Mouse (Mus musculus) kidney, embryonic 14.5 days (tissue): ENCODE results near the gene Olfr652. TPM values are rescaled to one million over a fixed set of nuclear protein-coding genes. Genes with fewer than 3 reads are reported as not detected.

Experiments used
- ATAC-seq: fragments of 200-750 bp; cut with Nextera tagmentation; 2 replicates; pipeline ENCODE4 v1.8.0; 2017; ENCODE audit warnings: moderate number of reproducible peaks, mild to moderate bottlenecking, moderate TSS enrichment, moderate library complexity; ENCODE audit not compliant: low FRiP score, low TSS enrichment
- H3K27ac ChIP-seq: fragments of 300-500 bp; sonication (generic); 2 replicates; pipeline ENCODE4 v1.5.1; 2014; ENCODE audit warnings: low read depth, mild to moderate bottlenecking, low read length, moderate library complexity, mixed read lengths
- H3K27me3 ChIP-seq: fragments of 300-500 bp; sonication (generic); 2 replicates; pipeline ENCODE4 v1.6.1; 2014; ENCODE audit warnings: mild to moderate bottlenecking, low read length; ENCODE audit not compliant: control insufficient read depth, insufficient read depth
- H3K36me3 ChIP-seq: fragments of 300-500 bp; sonication (generic); 2 replicates; pipeline ENCODE4 v1.6.1; 2014; ENCODE audit warnings: low read length, mixed read lengths; ENCODE audit not compliant: control insufficient read depth, insufficient read depth
- H3K4me1 ChIP-seq: fragments of 300-500 bp; sonication (generic); 2 replicates; pipeline ENCODE4 v1.6.1; 2014; ENCODE audit warnings: low read length, mixed read lengths; ENCODE audit not compliant: control insufficient read depth, insufficient read depth
- H3K4me2 ChIP-seq: fragments of 300-500 bp; sonication (generic); replicated peaks from 2 replicates; pipeline ENCODE4 v1.6.1; 2014; ENCODE audit warnings: low read depth, mild to moderate bottlenecking, low read length
- H3K4me3 ChIP-seq: fragments of 300-500 bp; sonication (generic); 2 replicates; pipeline ENCODE4 v1.5.1; 2014; ENCODE audit warnings: mild to moderate bottlenecking, low read length
- H3K9ac ChIP-seq: fragments of 300-500 bp; sonication (generic); 2 replicates; pipeline ENCODE4 v1.6.1; 2014; ENCODE audit warnings: low read depth, mild to moderate bottlenecking, low read length, moderate library complexity
- H3K9me3 ChIP-seq: fragments of 300-500 bp; sonication (generic); 2 replicates; pipeline ENCODE4 v1.6.1; 2016; ENCODE audit warnings: low read length; ENCODE audit not compliant: control insufficient read depth
- WGBS: fragments of 180-500 bp; shearing (Covaris S2); extraction: QIAGEN DNeasy Blood & Tissue Kit; methylation state at CpG from one replicate; pipeline ENCODE4 v1.1.7; 2014; 5-methylcytosine and 5-hydroxymethylcytosine counted together
- polyA plus RNA-seq: library from polyadenylated mRNA; unstranded; fragments of >200 nt; fragmentation: Nextera tagmentation; extraction: Ambion mirVana; gene quantifications from 2 replicates; pipeline ENCODE4 v1.2.1, GENCODE M21; 2014

Olfr652 gene
- polyA plus RNA-seq, 1 experiment from 2014 or later: not detected

DNA sequence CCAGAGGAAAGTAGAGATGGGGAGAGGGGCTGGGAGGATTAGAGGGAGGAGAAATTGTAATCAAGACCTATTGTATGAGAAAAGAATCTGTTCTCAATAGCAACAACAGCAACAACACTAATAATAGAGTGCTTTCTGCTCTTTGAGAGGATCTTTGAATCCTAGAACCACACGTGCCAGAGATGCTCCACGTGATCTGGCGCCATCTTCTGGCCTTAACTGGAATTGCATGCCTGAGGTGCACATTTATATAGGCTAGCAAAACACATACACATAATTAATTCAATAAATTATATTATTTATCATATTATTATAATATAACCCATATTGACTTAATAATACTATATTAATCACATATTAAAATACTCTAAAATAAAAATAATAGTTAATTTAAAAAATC, 42.5 kb downstream of the Olfr652 start:
- H3K27me3 ChIP-seq: no peaks in the 10 kb centered on the region
- H3K4me2 ChIP-seq: no peak overlapping the region
- no peak overlapping the region for H3K9ac ChIP-seq
- no peak overlapping the region for H3K27ac ChIP-seq
- WGBS: 2% methylated on average over 3 of the region's 3 CpGs
- no peaks in the 10 kb centered on the region for H3K36me3 ChIP-seq
- H3K4me3 ChIP-seq: no peak overlapping the region
- no peak for ATAC-seq
- H3K4me1 ChIP-seq: no peaks in the 10 kb centered on the region
- no peaks in the 10 kb centered on the region for H3K9me3 ChIP-seq

GRCm38 (mm10) chr7:104604727-104605126, 44.0 kb downstream of the Olfr652 start:
- H3K9ac ChIP-seq: no peak overlapping the region
- no peaks in the 10 kb centered on the region for H3K9me3 ChIP-seq
- no peaks in the 10 kb centered on the region for H3K27me3 ChIP-seq
- H3K4me3 ChIP-seq: no peak overlapping the region
- no peak overlapping the region for H3K4me2 ChIP-seq
- no peaks in the 10 kb centered on the region for H3K4me1 ChIP-seq
- no peak overlapping the region for H3K27ac ChIP-seq
- H3K36me3 ChIP-seq: no peaks in the 10 kb centered on the region
- no peak for ATAC-seq

DNA sequence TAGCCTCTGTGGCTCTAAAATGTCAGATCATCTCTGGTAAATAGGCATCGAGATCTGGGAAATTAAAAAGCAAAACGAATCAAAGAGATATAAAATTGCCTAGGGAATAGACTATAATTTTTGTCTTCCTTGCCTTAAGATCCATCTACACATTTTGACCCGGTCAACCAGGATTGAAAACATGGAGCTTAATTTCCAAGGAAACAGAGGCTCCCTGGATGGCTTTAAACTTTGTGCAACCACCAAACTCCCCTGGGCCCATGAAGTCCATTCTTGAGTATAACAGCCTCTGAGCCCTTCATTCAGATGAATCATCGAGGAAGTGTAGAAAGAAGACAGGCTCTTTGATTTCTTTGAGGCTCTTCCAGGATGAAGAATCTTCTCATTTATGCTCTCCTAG, 53.0 kb downstream of the Olfr652 start, which contains the start of gene Olfr656:
Gene Olfr656 (plus strand): TSS at position 301 of the 400 bp plus-strand sequence.
- Histone ChIP-seq H3K4me3 (no peak within 1 kb of the TSS), H3K36me3 (no peaks in the 10 kb centered on the region), H3K4me2 (no peak within 1 kb of the TSS), H3K27ac (no peak within 1 kb of the TSS), H3K4me1 (no peaks in the 10 kb centered on the region), H3K9me3 (no peaks in the 10 kb centered on the region), H3K9ac (no peak within 1 kb of the TSS), H3K27me3 (no peaks in the 10 kb centered on the region)
- WGBS: 75% methylated on average over 4 of the region's 4 CpGs
- ATAC-seq: no peak

Other genes with a start within 250 kb of the Olfr652 start
- 4.5 and 6.3 TPM in 2 replicates for gene Trim12a, start 245.4 kb upstream of the Olfr652 start, polyA plus RNA-seq
- gene Trim34b, start 231.4 kb upstream of the Olfr652 start, polyA plus RNA-seq: 0.40 and 0.50 TPM in 2 replicates
- 2.0 and 2.8 TPM in 2 replicates for gene Trim12c, start 207.5 kb upstream of the Olfr652 start, polyA plus RNA-seq
- gene Trim30b, start 191.0 kb upstream of the Olfr652 start, polyA plus RNA-seq: not detected in 2 replicates
- 0.20 TPM in 1 of 2 replicates, not detected in the other for gene Trim30c, start 160.1 kb upstream of the Olfr652 start, polyA plus RNA-seq
- 1.0 and 1.3 TPM in 2 replicates for gene Trim30a, start 95.7 kb upstream of the Olfr652 start, polyA plus RNA-seq
- gene Trim30d, start 53.1 kb upstream of the Olfr652 start, polyA plus RNA-seq: 0.41 and 0.49 TPM in 2 replicates
- gene Olfr651, start 10.8 kb upstream of the Olfr652 start, polyA plus RNA-seq: not detected in 2 replicates
- not detected in 2 replicates for gene Olfr653, start 16.4 kb downstream of the Olfr652 start, polyA plus RNA-seq
- gene Olfr654, start 26.1 kb downstream of the Olfr652 start, polyA plus RNA-seq: not detected in 2 replicates
- gene Olfr655, start 40.9 kb downstream of the Olfr652 start, polyA plus RNA-seq: not detected in 2 replicates
- not detected in 2 replicates for gene Olfr656, start 53.1 kb downstream of the Olfr652 start, polyA plus RNA-seq
- not detected in 2 replicates for gene Olfr657, start 63.9 kb downstream of the Olfr652 start, polyA plus RNA-seq
- not detected in 2 replicates for gene Olfr658, start 86.4 kb downstream of the Olfr652 start, polyA plus RNA-seq
- not detected in 2 replicates for gene Olfr659, start 105.9 kb downstream of the Olfr652 start, polyA plus RNA-seq
- gene Olfr661, start 125.6 kb downstream of the Olfr652 start, polyA plus RNA-seq: not detected in 2 replicates
- not detected in 2 replicates for gene Usp17le, start 216.6 kb downstream of the Olfr652 start, polyA plus RNA-seq